Mouse (Mus musculus) adrenal gland, postnatal 36 days (tissue): ENCODE measurements around the gene Lce1d. TPM values are rescaled to one million over a fixed set of nuclear protein-coding genes. Genes with fewer than 3 reads are reported as not detected.

ENCODE experiments used
- DNase-seq, 2 experiments: peaks; one replicate each; pipeline ENCODE4 v3.0.0; 2021; ENCODE audit warnings: mixed read lengths in 1 of 2
- long read RNA-seq, 2 experiments: library from polyadenylated mRNA; stranded (forward); transcript quantifications; one replicate each; pipeline ENCODE4 v2.0.0; 2021; ENCODE audit warnings: borderline sequencing depth in 2 of 2
- total RNA-seq, 2 experiments: library from RNA; stranded (reverse); gene quantifications; 2 replicates each; pipeline ENCODE4 v1.2.3; 2021

Lce1d gene
- not detected for total RNA-seq
- long read RNA-seq, experiment 1 = 0 reads
- long read RNA-seq, experiment 2 = 0 reads

DNA sequence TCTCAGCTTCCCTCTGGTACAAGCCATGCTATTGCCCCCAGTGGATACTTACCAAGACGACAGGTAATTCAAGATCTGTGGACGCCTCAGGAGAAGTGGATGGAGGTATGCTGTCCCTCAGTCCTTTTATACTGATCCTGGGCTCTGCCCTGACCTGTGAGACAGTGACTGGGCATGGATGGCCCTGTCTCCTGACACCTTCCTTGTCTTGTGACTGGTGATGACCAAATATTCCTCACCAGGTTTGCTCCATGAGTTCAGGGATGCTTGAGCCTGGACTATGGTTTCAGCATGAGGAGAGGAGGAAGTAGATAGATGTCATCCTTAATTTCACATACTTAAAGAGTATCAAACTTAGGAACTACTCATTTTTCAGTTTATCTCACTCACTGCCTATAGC lies at the start of gene Lce1d:
TSS of gene Lce1d (minus strand) at position 101 of the 400 bp plus-strand sequence.
- no peak for DNase-seq

DNA sequence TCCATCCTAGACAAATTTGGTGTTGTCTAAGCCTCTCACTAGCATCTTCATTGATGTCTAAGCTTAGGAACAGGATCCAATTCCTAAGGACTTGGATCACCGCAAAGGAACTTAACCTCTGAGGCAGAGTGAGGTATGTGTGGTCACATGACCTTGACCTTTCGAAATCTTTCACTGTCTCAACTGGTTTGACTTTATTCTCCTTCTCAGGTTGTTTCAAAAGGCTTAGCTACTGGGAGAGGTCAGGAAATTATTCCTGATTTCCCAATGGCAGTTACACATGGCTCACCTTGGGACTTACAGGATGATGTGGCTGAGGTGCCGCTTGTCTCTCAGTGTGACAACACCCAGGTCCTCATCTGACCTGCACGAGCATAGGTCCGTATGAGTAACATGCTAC lies 35.6 kb upstream of the Lce1d start:
- no peak for DNase-seq

DNA sequence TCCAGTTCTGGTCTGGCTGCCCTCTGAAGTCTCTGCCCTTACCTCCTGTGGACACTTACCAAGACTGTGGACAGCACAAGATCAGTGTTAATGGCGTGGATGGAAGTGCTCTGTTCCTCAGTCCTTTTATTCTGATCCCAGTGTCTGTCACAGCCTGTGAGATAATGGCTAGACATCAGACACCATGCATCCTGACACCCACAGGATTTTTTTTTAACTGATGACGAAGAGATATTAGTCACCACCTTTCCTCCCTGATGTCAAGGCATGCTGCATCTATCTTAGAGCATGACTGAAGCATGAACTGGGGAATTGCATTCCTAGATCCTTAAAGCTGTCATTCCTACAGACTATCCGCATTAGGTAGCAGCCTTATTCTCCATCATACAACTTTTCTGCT lies 33.2 kb upstream of the Lce1d start, which contains the start of gene Lce1f:
TSS of gene Lce1f (minus strand) at position 101 of the 400 bp plus-strand sequence.
- DNase-seq = no peak

DNA sequence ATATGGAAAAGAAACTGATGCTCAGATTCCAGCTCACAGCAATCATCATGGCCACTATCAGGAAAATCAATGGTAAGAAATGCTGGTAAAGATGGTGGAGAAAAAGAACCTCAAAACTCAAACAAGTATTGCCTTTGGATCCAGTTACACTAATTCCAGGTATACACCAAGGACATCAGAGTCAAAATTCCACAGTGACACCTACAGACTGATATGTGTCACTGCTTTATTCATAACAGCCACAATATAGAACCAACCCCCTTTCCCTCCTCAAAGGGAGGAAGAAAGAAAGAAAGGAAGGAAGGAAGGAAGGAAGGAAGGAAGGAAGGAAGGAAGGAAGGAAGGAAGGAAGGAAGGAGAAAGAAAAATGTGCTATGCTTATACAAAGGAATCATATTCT lies 28.1 kb upstream of the Lce1d start:
- no peak for DNase-seq

DNA sequence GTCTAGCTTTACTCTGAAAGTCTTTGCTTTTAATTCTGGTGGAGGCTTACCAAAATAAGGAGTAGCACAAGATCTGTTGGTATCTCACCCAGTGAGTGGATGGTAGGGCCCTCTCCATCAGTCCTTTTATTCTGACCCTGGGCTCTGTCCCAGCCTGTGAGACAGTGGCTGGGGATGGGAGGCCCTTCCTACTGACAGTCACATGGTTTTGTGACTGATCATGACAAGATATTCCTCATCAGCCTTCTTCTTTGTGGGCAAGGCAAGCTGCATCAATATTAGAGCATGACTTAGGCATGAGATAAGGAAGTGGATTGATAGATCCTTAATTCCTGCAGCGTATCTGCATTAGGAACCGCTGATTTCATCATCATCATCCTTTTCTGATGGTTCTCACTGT lies 22.0 kb upstream of the Lce1d start, which contains the start of gene Lce1e:
TSS of gene Lce1e (minus strand) at position 101 of the 400 bp plus-strand sequence.
- no peak for DNase-seq

DNA sequence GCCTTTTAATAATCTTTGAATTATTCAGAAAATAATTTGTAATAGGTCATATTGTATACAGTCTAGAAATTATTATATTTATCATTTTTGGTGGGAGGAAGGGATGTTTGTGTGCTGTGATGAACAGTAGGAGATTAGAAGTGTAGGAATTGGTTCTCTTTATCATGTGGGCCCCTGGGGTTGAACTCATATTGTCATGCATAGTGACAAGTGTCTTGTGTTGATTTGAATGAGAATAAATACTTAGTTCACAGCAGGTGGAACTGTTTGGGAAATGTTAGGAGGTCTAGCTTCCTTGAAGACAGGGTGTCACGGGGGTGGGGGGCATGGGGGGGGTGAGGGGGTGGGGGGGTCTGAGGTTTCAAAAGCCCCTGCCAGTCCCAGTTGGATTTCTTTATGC lies 7.6 kb upstream of the Lce1d start:
- no peak for DNase-seq

DNA sequence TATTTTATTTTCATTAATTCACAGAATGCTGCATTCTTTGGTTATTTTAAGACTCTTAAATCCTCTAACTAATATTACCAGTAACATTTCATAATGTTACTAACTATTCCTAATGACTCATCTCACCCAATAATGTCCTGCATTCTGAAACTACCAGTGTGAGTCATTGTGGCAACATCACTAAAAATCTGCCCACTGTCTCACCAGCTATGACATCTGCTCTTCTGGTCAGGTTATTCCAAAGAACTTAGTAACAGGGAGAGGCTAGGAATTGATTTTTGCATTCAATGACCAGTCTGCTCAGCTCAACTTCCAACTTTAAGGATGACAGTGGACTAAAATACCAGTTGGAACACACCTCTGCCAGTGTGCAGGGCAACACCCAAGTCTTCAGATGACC lies 4.7 kb upstream of the Lce1d start:
- DNase-seq = no peak

DNA sequence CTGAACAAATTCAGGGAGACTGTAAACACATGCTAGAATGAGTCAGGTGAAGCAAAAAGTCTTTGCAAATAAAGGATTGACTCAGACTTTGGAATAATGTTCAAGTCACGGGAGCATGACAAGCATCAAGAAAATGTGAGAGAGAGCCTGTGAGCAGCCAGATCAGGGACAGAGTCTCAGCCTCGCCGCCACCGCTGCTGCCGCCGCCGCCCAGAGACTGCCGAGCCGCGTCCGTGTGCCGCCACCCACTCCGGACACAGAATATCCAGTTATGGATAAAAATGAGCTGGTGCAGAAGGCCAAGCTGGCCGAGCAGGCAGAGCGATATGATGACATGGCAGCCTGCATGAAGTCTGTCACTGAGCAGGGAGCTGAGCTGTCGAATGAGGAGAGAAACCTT lies 2.1 kb upstream of the Lce1d start:
- peak; percentile 35 to 36 for DNase-seq

DNA sequence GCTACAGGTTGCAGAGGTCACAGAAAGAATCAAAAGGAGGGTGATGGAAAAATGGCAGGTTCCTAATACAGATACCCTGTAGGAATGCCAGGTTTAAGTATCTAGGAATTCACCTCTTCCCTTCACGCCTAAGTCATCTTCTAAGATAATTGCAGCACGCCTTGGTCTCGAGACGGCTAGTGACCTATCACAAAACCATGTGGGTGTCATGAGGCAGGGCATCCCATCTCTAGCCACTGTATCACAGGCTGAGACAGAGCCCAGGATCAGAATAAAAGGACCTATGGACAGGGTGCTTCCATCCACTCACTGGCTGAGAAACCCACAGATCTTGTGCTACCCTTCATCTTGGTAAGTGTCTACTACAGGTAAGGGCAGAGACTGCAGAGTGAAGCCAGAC lies 8.1 kb downstream of the Lce1d start, which contains the start of gene Lce1c:
TSS of gene Lce1c (plus strand) at position 301 of the 400 bp plus-strand sequence.
- DNase-seq = no peak

DNA sequence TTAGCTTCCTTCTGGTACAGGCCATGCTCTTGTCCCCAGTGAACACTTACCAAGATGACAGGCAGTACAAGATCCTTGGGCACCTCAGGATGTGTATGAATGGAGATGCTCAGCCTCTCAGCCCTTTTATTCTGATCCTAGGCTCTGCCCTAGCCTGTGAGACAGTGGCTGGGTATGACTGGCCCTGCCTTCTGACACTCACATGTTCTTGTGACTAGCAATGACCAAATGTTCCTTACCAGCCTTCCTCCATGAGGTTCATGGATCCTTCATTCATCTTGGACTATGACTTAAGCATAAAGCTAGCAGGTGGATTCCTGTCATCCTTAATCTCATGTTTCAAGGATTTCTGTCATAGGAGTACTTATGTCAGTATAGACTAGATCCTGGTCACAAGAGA lies 16.8 kb downstream of the Lce1d start, which contains the start of gene Lce1a2:
TSS of gene Lce1a2 (minus strand) at position 101 of the 400 bp plus-strand sequence.
- no peak for DNase-seq

DNA sequence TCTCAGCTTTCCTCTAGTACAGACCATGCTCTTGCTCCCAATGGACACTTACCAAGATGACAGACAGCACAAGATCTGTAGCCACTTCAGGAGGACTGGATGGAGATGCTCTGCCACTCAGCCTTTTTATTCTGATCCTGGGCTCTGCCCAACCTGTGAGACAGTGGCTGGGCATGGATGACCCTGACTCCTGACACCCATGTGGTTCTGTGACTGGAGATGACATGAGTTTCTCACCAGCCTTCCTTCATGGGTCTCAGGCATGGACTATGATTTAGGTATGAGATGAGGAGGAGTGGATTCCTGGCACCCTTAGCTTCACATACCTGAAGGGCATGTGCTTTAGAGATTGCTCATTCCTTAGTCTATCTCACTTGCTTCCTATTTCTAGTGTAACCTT lies 30.2 kb downstream of the Lce1d start, which contains the start of gene Lce1b:
TSS of gene Lce1b (minus strand) at position 101 of the 400 bp plus-strand sequence.
- DNase-seq = no peak

DNA sequence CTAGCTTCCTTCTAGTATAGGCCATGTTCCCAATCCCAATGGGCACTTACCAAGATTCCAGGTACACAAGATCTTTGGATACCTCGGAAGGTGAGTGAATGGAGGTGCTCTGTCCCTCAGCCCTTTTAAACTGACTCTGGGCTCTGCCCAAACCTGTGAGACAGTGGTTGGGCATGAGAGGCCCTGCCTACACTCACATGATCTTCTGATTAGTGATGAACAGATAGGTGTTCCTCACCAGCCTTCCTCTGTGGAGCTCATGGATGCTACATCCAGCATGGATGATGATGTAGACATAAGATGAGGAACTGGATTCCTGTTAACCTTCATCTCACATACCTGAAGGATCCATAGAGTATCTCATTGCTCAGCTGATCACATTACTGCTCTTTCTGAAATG lies 38.8 kb downstream of the Lce1d start, which contains the start of gene Lce1a1:
TSS of gene Lce1a1 (minus strand) at position 101 of the 400 bp plus-strand sequence.
- no peak for DNase-seq

DNA sequence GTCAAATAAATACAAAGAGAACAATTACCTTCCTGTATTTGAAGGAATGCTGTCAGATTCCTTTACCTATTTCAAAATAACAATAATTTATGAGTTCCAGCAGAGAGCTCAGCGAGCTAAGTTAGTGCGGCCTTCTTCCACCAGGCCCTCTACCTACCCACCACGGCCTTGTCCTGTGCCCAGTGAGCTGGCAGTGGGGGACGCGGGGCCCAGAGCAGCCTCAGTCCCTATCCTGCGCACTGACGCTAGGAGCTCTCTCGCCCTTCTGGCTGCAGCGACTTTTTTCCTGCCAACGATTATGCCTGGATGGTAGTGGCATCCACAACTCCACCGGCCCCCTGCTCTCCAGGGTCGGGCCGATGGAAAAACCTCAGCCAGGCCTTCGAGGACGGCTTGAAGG lies 47.2 kb downstream of the Lce1d start:
- no peak for DNase-seq

DNA sequence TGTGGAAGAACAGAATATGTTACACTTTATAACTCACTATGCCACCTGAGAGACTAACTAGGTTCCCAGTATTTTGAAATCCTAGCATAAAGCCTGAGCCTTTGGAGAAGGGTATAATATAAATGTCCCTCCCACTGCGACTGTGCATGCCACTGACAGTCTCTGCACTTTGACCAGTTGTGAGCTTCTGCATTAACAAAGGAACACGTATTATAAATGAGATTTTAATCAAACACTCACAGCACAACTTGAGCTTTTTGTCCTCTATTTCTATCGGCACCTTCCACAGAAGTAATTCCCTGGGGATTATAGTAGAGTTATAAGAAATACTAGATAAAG lies 48.4 kb downstream of the Lce1d start:
- no peak for DNase-seq

DNA sequence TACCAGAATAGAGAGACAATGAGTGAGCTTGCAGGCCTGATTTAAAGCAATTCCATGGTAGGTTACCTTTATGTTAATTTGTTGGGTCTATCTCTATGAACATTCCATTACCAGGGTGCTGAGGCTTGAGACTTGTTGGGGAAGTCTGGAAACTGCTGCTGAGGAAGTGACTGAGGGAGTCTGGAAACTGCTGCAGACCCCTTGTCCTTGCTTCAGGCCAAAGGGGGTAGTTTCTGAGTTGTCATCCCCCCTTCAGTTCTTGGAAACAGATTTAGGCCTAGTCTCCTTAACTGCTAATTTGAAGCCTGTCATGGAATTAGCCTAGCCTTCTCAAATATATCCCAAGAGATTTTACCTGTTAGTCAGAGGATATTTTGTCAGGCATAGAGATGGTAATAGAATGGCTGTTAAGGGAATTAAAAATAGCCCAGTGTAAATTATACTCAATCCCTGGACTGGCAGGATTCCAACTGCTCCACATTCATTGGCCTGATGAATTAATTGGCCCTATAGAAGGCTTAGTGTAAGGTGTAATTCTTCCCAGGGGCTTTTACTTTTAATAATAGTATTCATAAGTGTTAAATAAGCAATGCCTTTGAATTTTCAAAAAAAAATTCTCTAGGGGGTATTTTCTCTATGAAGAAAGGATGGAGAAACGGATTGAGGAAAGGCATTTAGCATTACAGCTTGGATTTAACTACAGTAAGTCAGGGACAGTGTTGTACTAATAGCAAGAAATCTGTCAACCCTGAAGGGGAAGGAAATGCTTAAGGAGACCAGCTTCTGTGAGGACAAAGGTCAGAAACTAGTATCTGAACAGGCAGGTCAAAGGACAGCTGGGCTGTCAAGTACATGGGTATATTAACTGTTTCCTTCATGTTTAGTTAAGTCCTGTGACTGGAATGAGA lies 49.0 kb downstream of the Lce1d start:
- DNase-seq = no peak

Other genes with a start within 250 kb of the Lce1d start
- not detected for gene Sprr1b, start 248.4 kb downstream of the Lce1d start, total RNA-seq
- gene Sprr3, start 228.5 kb downstream of the Lce1d start, total RNA-seq = not detected
- not detected for gene Sprr1a, start 201.3 kb downstream of the Lce1d start, total RNA-seq
- gene Sprr4, start 186.7 kb downstream of the Lce1d start, total RNA-seq = not detected
- not detected for gene 2310046K23Rik, start 152.7 kb downstream of the Lce1d start, total RNA-seq
- gene Ivl, start 113.5 kb downstream of the Lce1d start, total RNA-seq = not detected
- gene Smcp, start 98.2 kb downstream of the Lce1d start, total RNA-seq = not detected
- gene 2210017I01Rik, start 79.7 kb downstream of the Lce1d start, total RNA-seq = not detected
- gene Lce6a, start 65.5 kb downstream of the Lce1d start, total RNA-seq = not detected
- not detected for gene Lce1a1, start 38.9 kb downstream of the Lce1d start, total RNA-seq
- not detected for gene Lce1b, start 30.3 kb downstream of the Lce1d start, total RNA-seq
- not detected for gene Lce1a2, start 16.9 kb downstream of the Lce1d start, total RNA-seq
- not detected for gene Lce1c, start 8.0 kb downstream of the Lce1d start, total RNA-seq
- not detected for gene Lce1e, start 21.9 kb upstream of the Lce1d start, total RNA-seq
- gene Lce1f, start 33.1 kb upstream of the Lce1d start, total RNA-seq = not detected
- not detected for gene Gm38119, start 51.9 kb upstream of the Lce1d start, total RNA-seq
- gene Lce1g, start 65.1 kb upstream of the Lce1d start, total RNA-seq = not detected
- not detected for gene Lce1h, start 77.9 kb upstream of the Lce1d start, total RNA-seq
- gene Lce1i, start 91.7 kb upstream of the Lce1d start, total RNA-seq = not detected
- not detected for gene Lce1j, start 103.3 kb upstream of the Lce1d start, total RNA-seq
- not detected for gene Lce1k, start 120.7 kb upstream of the Lce1d start, total RNA-seq
- not detected for gene Kprp, start 140.0 kb upstream of the Lce1d start, total RNA-seq
- not detected for gene Lce1l, start 164.1 kb upstream of the Lce1d start, total RNA-seq
- gene 2310050C09Rik, start 183.0 kb upstream of the Lce1d start, total RNA-seq = not detected
- not detected for gene Lce3a, start 239.0 kb upstream of the Lce1d start, total RNA-seq
- gene Lce3b, start 245.8 kb upstream of the Lce1d start, total RNA-seq = not detected